ENCODE assay signal across 19 mouse cellular contexts in genomic region chr13:42098522-42098921, GRCm38 (mm10). TPM values are rescaled to one million over a fixed set of nuclear protein-coding genes. Genes with fewer than 3 reads are reported as not detected.
DNase-seq lines count a peak whose midpoint lies in the region; TF ChIP-seq lines count a peak whose summit lies in the region.
"Had no signal": no experiment of that assay in that cellular context is flagged by ENCODE, and none has a peak within 500 bp of the region (broad histone marks: within the 10 kb centered on the region; RNA-seq: fewer than 3 reads in every experiment).

No protein-coding gene starts in this region.

- no peak overlapping the region for H3K4me3 ChIP-seq in gastrocnemius, adult 2 months
- H3K4me3 ChIP-seq in left cerebral cortex, adult 2 months: no peak overlapping the region
- H3K4me3 ChIP-seq: forebrain, embryonic 15.5 days; heart, embryonic 13.5 days; hindbrain, embryonic 13.5 days; midbrain, embryonic 15.5 days; neural tube, embryonic 12.5 days had no signal

- TF ChIP-seq CTCF in gastrocnemius, adult 2 months (IDR thresholded peaks at IDR 0.05): peak; percentile 42
- TF ChIP-seq CTCF in left cerebral cortex, adult 2 months (IDR thresholded peaks at IDR 0.05): peak; percentile 42

- intact Hi-C loops in gastrocnemius, adult 2 months (cut with DNase I): no loop called here
- intact Hi-C loops in left cerebral cortex, adult 2 months (cut with DNase I): no loop called here

- no peak overlapping the region for H3K27ac ChIP-seq in gastrocnemius, adult 2 months
- no peak overlapping the region for H3K27ac ChIP-seq in left cerebral cortex, adult 2 months
- H3K27ac ChIP-seq: forebrain, embryonic 15.5 days; heart, embryonic 13.5 days; hindbrain, embryonic 13.5 days; macrophage; midbrain, embryonic 15.5 days; neural tube, embryonic 12.5 days had no signal

- DNase-seq in gastrocnemius, adult 2 months: no peak
- DNase-seq in gastrocnemius, adult 8-10 months (ENCODE audit: low spot score in 2 of 2): no peak
- DNase-seq in left cerebral cortex, adult 2 months (ENCODE audit: extremely low spot score in 1 of 2, low spot score in 2 of 2): no peak
- no peak for DNase-seq in left cerebral cortex, adult 18-20 months (ENCODE audit: low spot score in 2 of 2)
- DNase-seq in B cell, adult 2 months: peak; percentile 40 to 47
- DNase-seq in WW6 (ENCODE audit: low read depth, low spot score): peak; percentile 7
- no peak for DNase-seq in right cerebral cortex, postnatal 4 days
- no peak for DNase-seq in cerebellum, postnatal 4 days (ENCODE audit: low spot score in 2 of 2)
- DNase-seq: cerebellum, adult 11 months; gastrocnemius, postnatal 10 days; kidney, adult 9 months; liver; spleen, adult 18-20 months had no signal

RNA-seq across cellular contexts. Expression of gene Hivep1, which starts 46.7 kb away (rescaled TPM):
- total RNA-seq in gastrocnemius, adult 2 months (2021): 10 to 100 TPM; 15.6 to 20.5 TPM
- 10 to 100 TPM in 3 of 4 experiments, 1 to 10 TPM in 1; 8.3 to 16.7 (median 12.6) TPM for total RNA-seq in gastrocnemius, adult 8-10 months (2022)
- total RNA-seq in left cerebral cortex, adult 2 months (2021): 10 to 100 TPM; 69.7 to 71.7 TPM
- 10 to 100 TPM; 69.0 to 78.6 TPM for total RNA-seq in left cerebral cortex, adult 18-20 months (2021)

Comparison
In these comparisons a context has a peak if more than half of its experiments do, and no peak if none do; other contexts are left out.
1. DNase-seq: peak in B cell, adult 2 months (2 of 2) and WW6 (single experiment); none in gastrocnemius, adult 2 months (single experiment), gastrocnemius, adult 8-10 months (0 of 2), left cerebral cortex, adult 2 months (0 of 2), left cerebral cortex, adult 18-20 months (0 of 2), right cerebral cortex, postnatal 4 days (single experiment) and cerebellum, postnatal 4 days (0 of 2).